Mouse (Mus musculus) kidney, postnatal 4 days (tissue): ENCODE measurements around the gene Olfr851.

Source experiments
- DNase-seq, 2 experiments: peaks; one replicate each; pipeline ENCODE4 v3.0.0; 2021; ENCODE audit warnings: mixed read lengths in 2 of 2

Olfr851 gene

GRCm38 (mm10) chr9:19492995-19493394 is at the start of gene Olfr851:
TSS of gene Olfr851 (plus strand) at chr9:19493295.
- no peak for DNase-seq

GRCm38 (mm10) chr9:19478148-19478547 is 14.9 kb upstream of the Olfr851 start, which contains the start of gene Olfr850:
TSS of gene Olfr850 (minus strand) at chr9:19478248.
- no peak for DNase-seq

- DNase-seq = no peak
These were observed 47.9 kb downstream of the Olfr851 start, which contains the start of gene Olfr853 for GRCm38 (mm10) chr9:19540976-19541375. TSS of gene Olfr853 (minus strand) at chr9:19541076.
